Mouse (Mus musculus): ENCODE data around the gene Rbm28.

The Rbm28 gene

GRCm38 (mm10) chr6:29082776-29083354, 81.9 kb downstream of the Rbm28 start:
- in situ Hi-C loops (cut with MboI, MseI): no loop called here

GRCm38 (mm10) chr6:29081826-29082363, 82.9 kb downstream of the Rbm28 start:
- in situ Hi-C loops (cut with MboI, MseI): no loop called here

- in situ Hi-C loops (cut with MboI, MseI): no loop called here
Measured at GRCm38 (mm10) chr6:29079291-29079690, 85.5 kb downstream of the Rbm28 start.

- in situ Hi-C loops (cut with MboI, MseI): no loop called here
Measured at GRCm38 (mm10) chr6:29074133-29074469, 90.7 kb downstream of the Rbm28 start.
